Mouse (Mus musculus) neural tube, embryonic 15.5 days (tissue): ENCODE measurements around the gene Sh3bp2. TPM values are rescaled to one million over a fixed set of nuclear protein-coding genes. Genes with fewer than 3 reads are reported as not detected.

ENCODE experiments used
- ATAC-seq: fragments of 200-750 bp; cut with Nextera tagmentation; 2 replicates; pipeline ENCODE4 v1.8.0; 2017; ENCODE audit warnings: mild to moderate bottlenecking, moderate TSS enrichment, moderate library complexity; ENCODE audit not compliant: low FRiP score
- H3K27ac ChIP-seq: fragments of 300-500 bp; sonication (generic); replicated peaks from 2 replicates; pipeline ENCODE4 v1.5.1; 2015; ENCODE audit warnings: mild to moderate bottlenecking, inconsistent platforms
- H3K27me3 ChIP-seq: fragments of 300-500 bp; sonication (generic); replicated peaks from 2 replicates; pipeline ENCODE4 v1.6.1; 2015; ENCODE audit warnings: inconsistent platforms
- H3K36me3 ChIP-seq: fragments of 300-500 bp; sonication (generic); 2 replicates; pipeline ENCODE4 v1.6.1; 2015; ENCODE audit warnings: inconsistent platforms
- H3K4me1 ChIP-seq: fragments of 300-500 bp; sonication (generic); 2 replicates; pipeline ENCODE4 v1.6.1; 2015; ENCODE audit warnings: inconsistent platforms
- H3K4me2 ChIP-seq: fragments of 300-500 bp; sonication (generic); 2 replicates; pipeline ENCODE4 v1.6.1; 2015; ENCODE audit warnings: inconsistent platforms, mild to moderate bottlenecking, moderate library complexity
- H3K4me3 ChIP-seq: fragments of 300-500 bp; sonication (generic); replicated peaks from 2 replicates; pipeline ENCODE4 v1.5.1; 2015; ENCODE audit warnings: mild to moderate bottlenecking, inconsistent platforms
- H3K9ac ChIP-seq: fragments of 300-500 bp; sonication (generic); replicated peaks from 2 replicates; pipeline ENCODE4 v1.6.1; 2015; ENCODE audit warnings: mild to moderate bottlenecking, inconsistent platforms
- H3K9me3 ChIP-seq: fragments of 300-500 bp; sonication (generic); replicated peaks from 2 replicates; pipeline ENCODE4 v1.6.1; 2016; ENCODE audit warnings: inconsistent platforms
- WGBS: fragments of 180-500 bp; shearing (Covaris S2); methylation state at CpG from one replicate; pipeline ENCODE4 v1.1.7; 2015; ENCODE audit warnings: mixed read lengths; 5-methylcytosine and 5-hydroxymethylcytosine counted together
- polyA plus RNA-seq: library from polyadenylated mRNA; unstranded; fragments of >200 nt; fragmentation: Nextera tagmentation; extraction: Ambion mirVana; gene quantifications from 2 replicates; pipeline ENCODE4 v1.2.1, GENCODE M21; 2015

Gene Sh3bp2
- polyA plus RNA-seq, 1 experiment from 2014 or later, result 22.6 TPM

DNA sequence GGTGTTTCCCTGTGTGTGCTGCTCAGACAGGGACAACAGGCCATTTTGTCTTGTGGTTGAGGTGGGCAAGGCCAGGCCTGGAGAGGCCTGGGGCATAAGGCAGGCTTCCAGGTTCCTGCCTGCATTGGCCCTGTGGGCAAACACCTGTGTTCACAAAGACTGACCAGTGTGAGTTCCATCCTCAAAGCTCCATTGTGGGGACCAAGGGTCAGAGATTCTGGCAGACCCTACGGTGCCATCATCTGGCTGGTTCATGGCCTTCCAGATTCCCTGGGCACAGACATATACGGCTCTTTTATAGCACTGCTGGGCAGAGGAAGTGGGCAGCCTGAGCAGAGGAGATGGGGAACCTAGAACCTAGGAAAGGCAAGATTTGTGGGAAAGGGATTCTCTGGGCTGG lies 1.7 kb downstream of the Sh3bp2 start:
- H3K9me3 ChIP-seq, result no peaks in the 10 kb centered on the region
- H3K9ac ChIP-seq, result no peak overlapping the region
- H3K36me3 ChIP-seq, result no peaks in the 10 kb centered on the region
- H3K4me3 ChIP-seq, result no peak overlapping the region
- no peak overlapping the region for H3K27ac ChIP-seq
- peaks cover 6% of the 10 kb centered on the region for H3K4me1 ChIP-seq
- 79% methylated on average over 2 of the region's 2 CpGs for WGBS
- H3K27me3 ChIP-seq, result peaks cover 4% of the 10 kb centered on the region; the same call in 1 of the 2 replicates
- no peak overlapping the region for H3K4me2 ChIP-seq
- ATAC-seq, result no peak

DNA sequence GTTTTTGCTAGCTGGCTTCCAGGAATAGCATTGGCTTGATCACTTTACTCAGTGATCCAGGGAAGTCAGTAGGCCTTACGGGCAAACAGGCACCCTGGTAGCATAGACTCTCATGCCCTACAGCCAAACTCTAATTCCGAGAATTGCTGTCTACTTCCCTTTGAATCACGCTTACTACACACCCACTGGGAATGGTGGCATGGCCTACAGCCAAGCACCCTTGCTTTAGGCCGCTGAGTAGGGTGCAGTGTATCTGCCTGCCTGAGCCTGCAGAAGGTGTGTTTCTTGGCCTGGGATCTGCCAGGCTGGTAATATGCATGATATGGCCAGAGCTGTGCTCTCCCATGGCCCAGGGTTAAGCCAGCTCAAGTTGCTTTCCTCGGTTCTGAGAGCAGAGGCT lies 3.1 kb downstream of the Sh3bp2 start:
- H3K9ac ChIP-seq, result no peak overlapping the region
- peaks cover 4% of the 10 kb centered on the region; the same call in 1 of the 2 replicates for H3K27me3 ChIP-seq
- no peak overlapping the region for H3K4me3 ChIP-seq
- no peaks in the 10 kb centered on the region for H3K9me3 ChIP-seq
- no peak overlapping the region for H3K4me2 ChIP-seq
- peaks cover 6% of the 10 kb centered on the region for H3K4me1 ChIP-seq
- no peak overlapping the region for H3K27ac ChIP-seq
- H3K36me3 ChIP-seq, result no peaks in the 10 kb centered on the region
- ATAC-seq, result no peak
- WGBS, result 85% methylated on average over 5 of the region's 5 CpGs

DNA sequence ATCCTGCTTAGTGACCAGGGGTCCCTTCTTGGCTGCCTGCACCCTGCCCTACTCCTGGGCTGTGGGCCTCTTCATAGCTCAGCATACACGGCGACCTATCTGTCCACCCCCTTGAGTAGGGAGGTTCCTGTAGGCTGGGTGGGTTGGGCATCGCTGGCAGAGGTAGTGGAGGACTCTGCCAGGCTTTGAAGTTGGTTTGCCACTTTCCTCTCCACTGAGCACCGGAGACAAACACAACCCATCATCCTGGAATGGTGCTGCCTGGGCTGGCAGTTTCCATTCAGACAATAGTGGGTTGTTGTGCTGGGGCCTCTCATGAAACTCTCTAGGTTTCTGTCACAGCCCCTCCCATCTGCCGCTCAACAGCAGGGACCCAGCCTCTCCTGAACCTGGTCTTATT lies 4.5 kb downstream of the Sh3bp2 start:
- Histone ChIP-seq H3K36me3 (no peaks in the 10 kb centered on the region), H3K9ac (no peak overlapping the region), H3K27me3 (no peaks in the 10 kb centered on the region), H3K4me3 (no peak overlapping the region), H3K4me1 (peaks cover 6% of the 10 kb centered on the region), H3K9me3 (no peaks in the 10 kb centered on the region), H3K4me2 (no peak overlapping the region), H3K27ac (no peak overlapping the region)
- 72% methylated on average over 5 of the region's 5 CpGs for WGBS
- ATAC-seq, result no peak

DNA sequence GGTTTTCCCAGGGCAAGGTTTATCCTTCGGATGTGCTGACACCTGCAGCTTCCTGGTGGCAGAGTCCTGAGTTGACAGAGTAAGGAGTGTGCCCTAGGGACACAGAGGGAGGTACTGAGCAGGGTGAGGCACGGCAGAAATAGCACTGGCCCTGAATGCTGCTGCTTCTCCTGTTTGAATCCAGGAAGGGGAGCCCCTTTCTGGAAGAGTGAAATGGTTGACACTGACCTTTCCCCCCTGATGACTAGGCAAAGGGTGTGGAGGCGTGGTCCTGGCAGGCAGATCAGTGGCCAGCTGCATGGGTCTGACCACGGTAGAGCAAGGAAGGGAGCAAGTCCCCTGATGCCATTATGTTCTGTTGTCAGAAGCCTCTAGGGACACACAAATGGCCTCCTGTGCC lies 5.0 kb downstream of the Sh3bp2 start:
- Histone ChIP-seq H3K4me1 (peaks cover 6% of the 10 kb centered on the region), H3K4me2 (no peak overlapping the region), H3K4me3 (no peak overlapping the region), H3K27me3 (no peaks in the 10 kb centered on the region), H3K9ac (no peak overlapping the region), H3K36me3 (no peaks in the 10 kb centered on the region), H3K27ac (no peak overlapping the region), H3K9me3 (no peaks in the 10 kb centered on the region)
- 45% methylated on average over 4 of the region's 4 CpGs for WGBS
- no peak for ATAC-seq

DNA sequence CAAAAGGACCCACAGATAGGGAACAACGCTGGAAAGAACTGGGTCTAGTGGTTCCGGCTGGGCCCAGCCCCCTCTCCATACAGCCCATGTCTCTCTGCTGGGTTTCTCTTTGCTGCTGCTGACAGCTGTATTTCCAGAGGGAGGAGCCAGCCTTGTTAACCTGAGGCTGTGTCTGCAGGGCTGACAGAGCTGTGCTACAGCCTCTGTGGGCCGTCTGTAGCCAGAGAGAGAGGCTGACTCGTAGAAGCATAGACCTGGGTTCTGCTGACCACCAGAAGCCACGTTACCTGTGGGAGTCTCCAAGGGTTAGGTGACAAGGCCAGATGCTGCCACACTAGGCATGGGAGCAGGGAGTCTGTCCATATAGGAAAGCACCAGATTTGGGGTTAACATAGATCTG lies 7.4 kb downstream of the Sh3bp2 start:
- Histone ChIP-seq H3K36me3 (no peaks in the 10 kb centered on the region), H3K4me2 (no peak overlapping the region), H3K27ac (no peak overlapping the region), H3K9me3 (no peaks in the 10 kb centered on the region), H3K4me1 (no peaks in the 10 kb centered on the region), H3K27me3 (no peaks in the 10 kb centered on the region), H3K4me3 (no peak overlapping the region), H3K9ac (no peak overlapping the region)
- 71% methylated on average over 5 of the region's 5 CpGs for WGBS
- ATAC-seq, result no peak

DNA sequence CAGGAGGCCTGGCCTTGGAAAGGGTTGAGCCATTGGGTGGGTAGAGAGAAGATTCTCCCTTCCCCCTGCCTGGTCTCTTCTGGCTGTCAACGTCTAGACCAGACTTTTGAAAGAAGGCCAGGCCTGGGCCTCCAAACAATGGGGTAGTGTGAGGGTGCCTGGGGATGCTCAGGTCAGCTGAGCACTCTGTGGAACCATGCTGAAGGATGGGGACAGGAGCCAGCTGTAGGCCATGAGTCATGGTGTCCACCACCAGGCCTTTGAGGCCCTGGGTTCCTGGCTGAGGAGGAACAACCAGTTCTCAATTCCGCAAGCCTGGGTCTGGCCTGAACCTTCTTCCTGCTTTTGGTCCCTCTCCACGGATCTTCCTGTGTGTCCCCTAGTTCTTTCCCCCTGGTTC lies 8.2 kb downstream of the Sh3bp2 start:
- Histone ChIP-seq H3K36me3 (no peaks in the 10 kb centered on the region), H3K9ac (no peak overlapping the region), H3K4me3 (no peak overlapping the region), H3K27ac (no peak overlapping the region), H3K4me2 (no peak overlapping the region), H3K27me3 (no peaks in the 10 kb centered on the region), H3K9me3 (no peaks in the 10 kb centered on the region), H3K4me1 (no peaks in the 10 kb centered on the region)
- no peak for ATAC-seq
- 83% methylated on average over 3 of the region's 3 CpGs for WGBS

DNA sequence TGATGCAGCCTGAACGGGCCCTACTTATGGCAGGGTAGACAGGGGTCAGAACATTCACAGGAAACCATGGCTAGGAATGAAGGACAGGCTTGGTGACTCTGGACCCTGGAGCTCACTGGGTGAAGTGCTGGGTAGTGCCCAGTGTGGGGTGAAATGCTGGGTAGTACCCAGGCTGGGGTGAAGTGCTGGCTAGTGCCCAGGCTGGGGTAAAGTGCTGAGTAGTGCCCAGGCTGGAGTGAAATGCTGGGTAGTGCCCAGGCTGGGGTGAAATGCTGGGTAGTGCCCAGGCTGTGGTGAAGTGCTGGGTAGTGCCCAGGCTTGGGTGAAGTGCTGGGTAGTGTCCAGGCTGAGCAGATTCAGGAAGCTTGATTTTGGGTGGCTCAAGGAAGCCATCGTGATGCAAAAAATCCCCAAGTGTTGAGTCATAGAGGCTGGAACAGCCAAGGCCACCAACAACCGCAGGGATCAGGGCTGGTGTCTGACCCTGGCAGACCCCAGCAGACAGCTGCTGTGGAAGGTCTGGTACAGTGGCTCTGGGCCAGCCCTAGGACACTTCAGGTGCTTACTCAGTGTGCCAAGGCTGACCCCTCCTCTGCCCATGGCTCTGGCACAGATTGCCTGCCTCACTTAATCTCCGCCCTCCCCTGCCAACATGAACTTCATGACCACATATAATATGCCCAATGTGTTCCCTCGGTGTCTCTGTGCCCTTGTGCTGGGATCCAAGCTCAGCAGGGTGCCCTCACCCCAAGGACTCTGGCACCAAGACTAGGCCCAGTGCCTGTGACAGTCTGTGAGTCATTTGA lies 9.3 kb downstream of the Sh3bp2 start:
- Histone ChIP-seq H3K9ac (no peak overlapping the region), H3K4me3 (no peak overlapping the region), H3K4me1 (no peaks in the 10 kb centered on the region), H3K9me3 (no peaks in the 10 kb centered on the region), H3K27me3 (no peaks in the 10 kb centered on the region), H3K36me3 (no peaks in the 10 kb centered on the region), H3K27ac (no peak overlapping the region), H3K4me2 (no peak overlapping the region)
- ATAC-seq, result no peak
- 86% methylated on average over 5 of the region's 5 CpGs for WGBS

DNA sequence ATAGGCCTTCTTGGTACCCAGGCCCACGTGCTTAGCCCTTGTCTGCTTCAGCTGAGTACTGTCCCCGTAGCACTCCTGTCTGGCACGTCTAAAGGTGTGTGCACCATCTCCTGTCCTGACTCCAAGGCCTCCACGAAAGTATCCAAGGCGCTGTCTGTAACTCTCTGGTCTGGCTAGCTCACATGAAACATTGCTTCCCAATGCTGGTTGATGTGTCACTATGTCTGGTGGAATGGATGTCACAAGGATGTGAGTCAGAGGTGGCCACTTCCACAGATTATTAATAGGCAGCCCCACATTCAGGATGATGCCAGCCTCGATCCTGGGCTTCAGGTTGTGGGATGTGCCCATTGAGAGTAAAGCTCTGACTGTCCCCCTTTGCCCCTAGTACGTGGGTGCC lies 10.2 kb downstream of the Sh3bp2 start:
- no peak overlapping the region for H3K9ac ChIP-seq

DNA sequence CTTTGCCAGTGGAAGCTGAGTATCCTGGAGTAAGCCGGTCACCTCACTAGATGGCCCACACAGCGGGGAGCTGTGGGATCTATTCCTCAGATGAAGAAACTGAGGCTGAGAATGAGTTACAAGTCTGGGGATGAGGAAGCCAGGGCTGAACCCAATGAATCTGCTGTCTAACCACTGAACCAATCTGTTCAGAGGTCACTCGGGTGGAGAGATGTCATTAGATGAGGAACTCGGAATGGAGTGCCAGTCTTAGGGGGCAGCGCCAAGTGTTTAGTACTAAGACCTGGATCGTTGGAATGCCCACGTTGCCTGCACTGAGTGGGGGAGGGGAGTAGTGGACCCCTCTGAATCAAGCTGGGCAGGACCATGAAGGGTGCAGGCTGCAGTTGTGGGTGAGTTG lies 12.4 kb downstream of the Sh3bp2 start:
- Histone ChIP-seq H3K27ac (no peak overlapping the region), H3K4me1 (no peaks in the 10 kb centered on the region), H3K4me2 (no peak overlapping the region), H3K9ac (no peak overlapping the region), H3K9me3 (no peaks in the 10 kb centered on the region), H3K4me3 (no peak overlapping the region), H3K27me3 (no peaks in the 10 kb centered on the region), H3K36me3 (no peaks in the 10 kb centered on the region)
- no peak for ATAC-seq
- WGBS, result 75% methylated on average over 7 of the region's 7 CpGs

More for the DNA sequence above, 10.2 kb downstream of the Sh3bp2 start:
- H3K27ac ChIP-seq, result no peak overlapping the region
- whole genome bisulfite sequencing, result 84% methylated on average over 7 of the region's 7 CpGs
- H3K9me3 ChIP-seq, result no peaks in the 10 kb centered on the region
- H3K4me2 ChIP-seq, result no peak overlapping the region
- H3K27me3 ChIP-seq, result no peaks in the 10 kb centered on the region
- H3K36me3 ChIP-seq, result no peaks in the 10 kb centered on the region
- no peak overlapping the region for H3K4me3 ChIP-seq
- no peak for ATAC-seq
- no peaks in the 10 kb centered on the region for H3K4me1 ChIP-seq

DNA sequence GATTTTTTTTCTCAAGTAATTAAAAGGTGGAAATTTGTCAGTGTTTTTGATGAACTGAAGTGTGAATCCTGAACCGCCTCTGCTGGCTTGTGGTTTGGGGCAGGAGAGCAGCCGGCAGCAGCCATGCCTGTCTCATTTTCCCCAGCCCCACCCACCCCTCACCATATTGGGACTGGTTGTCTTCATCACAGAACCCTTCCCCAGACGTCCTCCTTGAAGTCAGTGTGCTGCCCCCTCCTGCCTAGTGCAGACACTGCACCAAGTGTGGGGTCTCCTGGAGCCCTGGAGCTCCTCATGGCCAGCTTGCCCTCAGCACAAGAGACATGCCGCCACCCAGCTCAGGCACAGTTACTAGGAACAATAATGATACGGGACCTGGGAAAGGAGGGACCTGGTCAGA lies 12.9 kb downstream of the Sh3bp2 start:
- WGBS, result 46% methylated on average over 5 of the region's 5 CpGs
- Histone ChIP-seq H3K4me3 (no peak overlapping the region), H3K9me3 (no peaks in the 10 kb centered on the region), H3K4me2 (no peak overlapping the region), H3K4me1 (no peaks in the 10 kb centered on the region), H3K36me3 (no peaks in the 10 kb centered on the region), H3K27ac (no peak overlapping the region), H3K27me3 (no peaks in the 10 kb centered on the region), H3K9ac (no peak overlapping the region)
- ATAC-seq, result no peak

DNA sequence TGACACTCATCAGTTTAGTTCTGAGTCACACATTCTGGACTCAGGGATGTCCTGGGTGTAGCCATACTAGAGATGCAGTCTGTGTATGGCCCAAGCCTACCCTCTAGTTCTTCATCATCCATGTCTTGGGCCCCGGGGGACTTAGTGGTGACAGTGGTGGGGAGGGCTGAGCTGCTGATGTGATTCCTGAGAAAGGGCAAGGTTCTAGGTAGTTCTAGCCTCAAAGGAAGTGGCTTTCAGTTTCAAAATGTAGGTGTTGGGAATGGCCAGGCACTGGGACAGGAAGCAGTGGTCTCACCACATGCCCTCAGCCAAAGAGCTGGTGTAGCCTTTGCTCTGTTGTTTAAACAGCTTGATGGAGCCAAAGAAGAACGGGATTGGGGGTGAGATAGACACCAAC lies 13.5 kb downstream of the Sh3bp2 start:
- H3K27ac ChIP-seq, result no peak overlapping the region
- no peaks in the 10 kb centered on the region for H3K27me3 ChIP-seq
- WGBS, result 93% methylated on average over 2 of the region's 2 CpGs
- no peaks in the 10 kb centered on the region for H3K36me3 ChIP-seq
- no peak overlapping the region for H3K9ac ChIP-seq
- ATAC-seq, result no peak
- no peaks in the 10 kb centered on the region for H3K9me3 ChIP-seq
- H3K4me2 ChIP-seq, result no peak overlapping the region
- no peaks in the 10 kb centered on the region for H3K4me1 ChIP-seq
- H3K4me3 ChIP-seq, result no peak overlapping the region

DNA sequence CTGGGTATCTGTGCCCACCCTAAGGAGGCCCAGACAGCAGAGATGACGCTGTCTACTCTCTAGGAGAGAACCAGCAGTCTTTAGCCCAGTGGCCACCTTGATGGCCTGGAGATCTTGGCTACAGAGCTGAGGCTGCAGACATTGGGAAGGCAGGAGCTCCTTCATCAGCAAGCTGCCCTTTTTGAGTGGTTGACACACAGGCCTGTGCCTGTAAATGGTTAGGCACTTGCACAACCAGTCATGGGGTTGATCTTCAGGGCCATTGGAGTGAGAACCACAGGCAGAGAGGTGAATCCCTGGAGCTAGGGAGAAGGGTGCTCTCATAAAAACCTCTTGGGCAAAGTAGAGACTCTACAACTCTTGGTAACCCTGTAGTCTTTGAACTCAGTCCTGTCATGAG lies 16.5 kb downstream of the Sh3bp2 start:
- Histone ChIP-seq H3K4me1 (no peaks in the 10 kb centered on the region), H3K4me3 (no peak overlapping the region), H3K27me3 (no peaks in the 10 kb centered on the region), H3K9ac (no peak overlapping the region), H3K36me3 (no peaks in the 10 kb centered on the region), H3K9me3 (no peaks in the 10 kb centered on the region), H3K27ac (no peak overlapping the region), H3K4me2 (no peak overlapping the region)
- ATAC-seq, result no peak
- WGBS, result 95% methylated on average over 1 of the region's 1 CpGs
